Mouse (Mus musculus): Measurements from ENCODE around the gene Adamtsl1.

DNA sequence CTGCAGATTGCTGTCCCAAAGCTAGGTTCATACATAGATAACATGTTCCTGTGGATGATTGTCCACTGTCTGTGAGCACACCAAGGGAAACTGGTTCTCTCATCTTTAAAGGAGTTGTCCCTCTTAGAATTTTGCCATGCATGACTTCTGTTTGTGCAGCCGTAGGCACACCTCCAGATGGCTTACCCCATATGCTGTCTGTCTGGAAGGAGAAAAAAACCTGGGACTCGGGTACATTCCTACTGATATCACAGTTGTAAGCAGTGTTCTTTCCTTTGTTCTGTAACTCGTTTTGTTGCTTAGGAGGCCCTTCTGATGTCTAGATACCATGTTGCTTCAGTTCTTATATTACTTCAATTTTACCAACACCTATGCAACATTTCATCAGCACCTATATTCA, 563.9 kb downstream of the Adamtsl1 start:
- TF ChIP-seq POLR2A (IDR thresholded peaks at IDR 0.05; ENCODE audit: low read depth, low read length), result no peak
- no peak for TF ChIP-seq CTCF (conservative IDR thresholded peaks at IDR 0.05; ENCODE audit: insufficient read depth, insufficient read length, low read depth, low read length)

All from kidney, adult 2 months (tissue).